Mouse (Mus musculus): ENCODE measurements around the gene Arid2.
"Not testable (repeated sequence)": the region's sequence is repeated elsewhere in the genome, so short reads cannot be mapped to it uniquely, and the experiment has no call there.

The Arid2 gene

GRCm38 (mm10) chr15:96285323-96286014 lies 1.8 kb upstream of the Arid2 start:
- in situ Hi-C loops (cut with MboI, MseI), result loop anchor here (5.0 to 25.0 kb wide), 2 partner anchors 357 to 1723 kb away; partner anchors contain the start of gene Slc38a1

- in situ Hi-C loops (cut with MboI, MseI), result loop anchor here (5.0 to 25.0 kb wide), 2 partner anchors 356 to 1724 kb away; partner anchors contain the start of gene Slc38a1
Measured at GRCm38 (mm10) chr15:96286015-96286934, 1.0 kb upstream of the Arid2 start.

GRCm38 (mm10) chr15:96286935-96287292 lies 404 bp upstream of the Arid2 start:
- in situ Hi-C loops (cut with MboI, MseI), result loop anchor here (5.0 to 25.0 kb wide), 2 partner anchors 355 to 1725 kb away; partner anchors contain the start of gene Slc38a1

- in situ Hi-C loops (cut with MboI, MseI), result loop anchor here (5.0 to 25.0 kb wide), 2 partner anchors 354 to 1726 kb away; partner anchors contain the start of gene Slc38a1
Measured at GRCm38 (mm10) chr15:96287976-96288835, 888 bp downstream of the Arid2 start.

GRCm38 (mm10) chr15:96288836-96289390 lies 1.6 kb downstream of the Arid2 start:
- in situ Hi-C loops (cut with MboI, MseI), result loop anchor here (5.0 to 25.0 kb wide), 2 partner anchors 353 to 1727 kb away; partner anchors contain the start of gene Slc38a1

GRCm38 (mm10) chr15:96290001-96290400 lies 2.7 kb downstream of the Arid2 start:
- in situ Hi-C loops (cut with MboI, MseI), result loop anchor here (25.0 kb wide), 1 partner anchor 1728 kb away; no protein-coding TSS in a partner anchor

GRCm38 (mm10) chr15:96293444-96293843 lies 6.1 kb downstream of the Arid2 start:
- in situ Hi-C loops (cut with MboI, MseI), result loop anchor here (25.0 kb wide), 1 partner anchor 1731 kb away; no protein-coding TSS in a partner anchor

GRCm38 (mm10) chr15:96297078-96297590 lies 9.8 kb downstream of the Arid2 start:
- in situ Hi-C loops (cut with MboI, MseI), result loop anchor here (25.0 kb wide), 1 partner anchor 1735 kb away; no protein-coding TSS in a partner anchor

- in situ Hi-C loops (cut with MboI, MseI), result loop anchor here (25.0 kb wide), 1 partner anchor 1735 kb away; no protein-coding TSS in a partner anchor
Measured at GRCm38 (mm10) chr15:96297623-96298188, 10.4 kb downstream of the Arid2 start.

- in situ Hi-C loops (cut with MboI, MseI), result no loop called here
Measured at GRCm38 (mm10) chr15:96309310-96309709, 22.0 kb downstream of the Arid2 start.

GRCm38 (mm10) chr15:96312902-96313301 lies 25.6 kb downstream of the Arid2 start:
- in situ Hi-C loops (cut with MboI, MseI), result no loop called here

- in situ Hi-C loops (cut with MboI, MseI), result no loop called here
Measured at GRCm38 (mm10) chr15:96315664-96316063, 28.3 kb downstream of the Arid2 start.

GRCm38 (mm10) chr15:96319335-96319734 lies 32.0 kb downstream of the Arid2 start:
- in situ Hi-C loops (cut with MboI, MseI), result no loop called here

- in situ Hi-C loops (cut with MboI, MseI), result no loop called here
Measured at GRCm38 (mm10) chr15:96325726-96326328, 38.5 kb downstream of the Arid2 start.

GRCm38 (mm10) chr15:96328722-96329121 lies 41.4 kb downstream of the Arid2 start:
- in situ Hi-C loops (cut with MboI, MseI), result not testable (repeated sequence)

- in situ Hi-C loops (cut with MboI, MseI), result no loop called here
Measured at GRCm38 (mm10) chr15:96330536-96330935, 43.2 kb downstream of the Arid2 start.

GRCm38 (mm10) chr15:96332468-96333213 lies 45.3 kb downstream of the Arid2 start:
- in situ Hi-C loops (cut with MboI, MseI), result no loop called here

- in situ Hi-C loops (cut with MboI, MseI), result no loop called here
Measured at GRCm38 (mm10) chr15:96333350-96333749, 46.0 kb downstream of the Arid2 start.

GRCm38 (mm10) chr15:96340924-96341323 lies 53.6 kb downstream of the Arid2 start:
- in situ Hi-C loops (cut with MboI, MseI), result no loop called here
